Comparison of ENCODE assay signal across 16 mouse cellular contexts in the genomic region with DNA sequence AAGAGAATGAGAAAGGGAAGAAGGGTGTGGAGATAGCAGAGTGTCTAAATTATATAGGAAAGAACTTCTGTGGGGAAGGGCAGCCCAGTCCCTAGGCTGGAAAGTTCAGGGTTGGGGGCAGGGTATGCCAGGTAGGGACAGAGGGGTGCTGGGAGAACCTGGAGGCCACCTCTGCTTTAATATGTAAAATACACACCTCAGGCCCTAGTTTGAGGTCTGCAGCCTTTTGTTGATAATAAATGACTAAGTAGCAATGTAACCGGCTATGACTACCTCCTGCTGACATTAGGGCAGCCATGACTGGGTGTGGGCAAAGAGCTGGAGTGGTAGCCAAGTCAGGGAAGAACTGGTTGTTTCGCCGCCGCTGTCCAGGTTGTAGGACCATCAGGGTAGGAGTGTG.
"Had no signal": no experiment of that assay in that cellular context is flagged by ENCODE, and none has a peak within 500 bp of the region (broad histone marks: within the 10 kb centered on the region; RNA-seq: fewer than 3 reads in every experiment).

No protein-coding gene starts in this region.

- H3K27ac ChIP-seq: limb, embryonic 10.5 days; limb, embryonic 13.5 days; liver, embryonic 12.5 days; liver, embryonic 15.5 days; lung, embryonic 15.5 days; midbrain, embryonic 10.5 days; neural tube, embryonic 13.5 days had no signal

- H3K27me3 ChIP-seq: lung, embryonic 15.5 days had no signal

- H3K4me3 ChIP-seq: limb, embryonic 10.5 days; limb, embryonic 13.5 days; liver, embryonic 12.5 days; liver, embryonic 15.5 days; lung, embryonic 15.5 days; megakaryocyte, embryonic 14.5 days; midbrain, embryonic 10.5 days; neural tube, embryonic 13.5 days had no signal

- H3K36me3 ChIP-seq: limb, embryonic 10.5 days; limb, embryonic 13.5 days; liver, embryonic 12.5 days; liver, embryonic 15.5 days; lung, embryonic 15.5 days; midbrain, embryonic 10.5 days; neural tube, embryonic 13.5 days had no signal

- H3K9ac ChIP-seq: limb, embryonic 13.5 days; liver, embryonic 12.5 days; liver, embryonic 15.5 days; lung, embryonic 15.5 days; neural tube, embryonic 13.5 days had no signal

- DNase-seq: liver; lung, adult 18-20 months; lung, postnatal 10 days; lung, postnatal 36 days; midbrain, embryonic 14.5 days; thymus, adult 2 months; thymus, postnatal 14 days; thymus, postnatal 4 days had no signal

- H3K9me3 ChIP-seq: limb, embryonic 10.5 days; limb, embryonic 13.5 days; liver, embryonic 12.5 days; liver, embryonic 15.5 days; lung, embryonic 15.5 days; megakaryocyte, embryonic 14.5 days; midbrain, embryonic 10.5 days; neural tube, embryonic 13.5 days had no signal
